Mouse (Mus musculus): Measurements from ENCODE around the gene Pank1. TPM values are rescaled to one million over a fixed set of nuclear protein-coding genes. Genes with fewer than 3 reads are reported as not detected.

The Pank1 gene
- polyA plus RNA-seq, 1 experiment: 1.9 TPM

DNA sequence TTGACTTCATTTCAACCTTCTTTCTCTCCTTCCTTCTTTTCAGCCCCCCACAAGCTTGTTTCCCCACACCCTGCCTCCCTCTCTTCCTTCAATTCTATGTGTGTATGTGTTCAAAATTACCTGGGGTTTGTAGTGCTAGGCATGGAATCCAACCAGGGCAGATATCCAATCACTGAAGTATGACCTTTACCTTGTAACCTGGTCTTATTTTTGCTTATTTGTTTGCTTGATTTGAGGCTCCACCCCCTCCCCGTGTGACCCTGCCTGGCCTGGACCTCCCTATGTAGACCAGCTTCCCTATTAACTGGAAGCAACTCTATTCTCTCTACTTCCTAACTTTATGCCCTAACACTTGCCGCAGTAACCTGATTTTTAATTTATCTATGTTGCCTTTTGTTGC, 3.2 kb upstream of the Pank1 start:
- no peak for DNase-seq (ENCODE audit: low read depth, low spot score)
- WGBS: 78% methylated on average over 2 of the region's 2 CpGs

DNA sequence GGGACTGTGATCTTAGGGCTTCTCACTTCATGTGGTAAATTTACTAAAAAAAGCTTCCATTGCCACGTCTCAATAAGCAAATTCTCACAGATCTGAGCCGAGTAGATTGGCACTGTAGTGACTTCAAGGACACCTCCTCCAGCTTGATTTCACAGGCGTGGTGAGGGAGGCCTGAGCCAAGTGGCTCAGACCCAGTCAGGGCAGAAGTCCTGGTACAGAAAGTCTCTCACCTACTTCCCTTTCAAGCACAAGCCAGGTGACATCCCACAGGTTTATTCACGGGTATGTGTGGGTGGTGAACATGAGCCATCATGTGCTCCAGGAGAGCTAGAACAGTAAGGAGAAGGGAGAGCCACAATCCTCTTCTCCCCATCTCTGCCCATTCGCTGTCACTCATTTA, 1.9 kb upstream of the Pank1 start:
- no peak for DNase-seq (ENCODE audit: low read depth, low spot score)

GRCm38 (mm10) chr19:34879624-34880023, 369 bp upstream of the Pank1 start:
- whole genome bisulfite sequencing: 14% methylated on average over 6 of the region's 6 CpGs
- no peak for DNase-seq (ENCODE audit: low read depth, low spot score)

More for the DNA sequence above, 1.9 kb upstream of the Pank1 start:
- WGBS: 40% methylated on average over 5 of the region's 5 CpGs

DNA sequence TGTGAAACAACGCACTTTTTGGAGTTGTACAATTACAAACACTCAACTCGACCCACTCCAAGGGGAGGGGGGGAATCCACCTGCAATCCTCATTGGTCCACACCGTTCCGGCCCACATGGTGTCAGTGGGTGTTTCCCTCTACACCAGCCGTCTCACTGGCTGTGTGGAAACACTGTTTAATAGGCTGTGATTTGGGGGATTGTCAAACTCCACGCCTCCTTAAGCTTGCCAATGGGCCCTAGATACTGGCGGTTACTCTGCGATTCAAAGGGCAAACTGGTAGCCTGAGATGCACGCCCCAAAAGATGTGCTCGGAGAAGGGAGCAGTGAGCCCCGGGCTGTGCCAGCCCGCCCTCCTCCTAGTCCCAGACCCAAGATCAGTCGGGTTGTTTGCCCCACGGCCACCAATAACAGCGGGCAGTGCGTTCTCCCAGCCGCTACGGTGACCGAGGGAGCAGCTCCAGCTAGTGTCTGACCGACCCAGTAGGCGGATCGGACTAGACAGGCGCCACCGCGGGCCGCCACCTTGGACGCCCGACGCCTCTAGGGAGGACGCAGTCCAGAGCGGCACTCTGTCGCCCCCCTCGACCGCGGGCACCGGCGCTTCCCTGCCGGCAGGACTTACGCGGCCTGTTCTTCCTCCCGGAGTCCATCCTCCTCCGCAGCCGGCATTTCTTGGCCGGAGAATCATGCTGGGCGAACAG, 1.2 kb downstream of the Pank1 start:
- peak; percentile 93 for DNase-seq (ENCODE audit: low read depth, low spot score)
- WGBS: under 1% methylated on average over 44 of the region's 45 CpGs

- DNase-seq (ENCODE audit: low read depth, low spot score): no peak
- WGBS: 87% methylated on average over 7 of the region's 7 CpGs
Observed at GRCm38 (mm10) chr19:34876676-34877075, 2.6 kb downstream of the Pank1 start.

GRCm38 (mm10) chr19:34869375-34869774, 9.9 kb downstream of the Pank1 start:
- WGBS: 69% methylated on average over 3 of the region's 3 CpGs
- DNase-seq (ENCODE audit: low read depth, low spot score): no peak

DNA sequence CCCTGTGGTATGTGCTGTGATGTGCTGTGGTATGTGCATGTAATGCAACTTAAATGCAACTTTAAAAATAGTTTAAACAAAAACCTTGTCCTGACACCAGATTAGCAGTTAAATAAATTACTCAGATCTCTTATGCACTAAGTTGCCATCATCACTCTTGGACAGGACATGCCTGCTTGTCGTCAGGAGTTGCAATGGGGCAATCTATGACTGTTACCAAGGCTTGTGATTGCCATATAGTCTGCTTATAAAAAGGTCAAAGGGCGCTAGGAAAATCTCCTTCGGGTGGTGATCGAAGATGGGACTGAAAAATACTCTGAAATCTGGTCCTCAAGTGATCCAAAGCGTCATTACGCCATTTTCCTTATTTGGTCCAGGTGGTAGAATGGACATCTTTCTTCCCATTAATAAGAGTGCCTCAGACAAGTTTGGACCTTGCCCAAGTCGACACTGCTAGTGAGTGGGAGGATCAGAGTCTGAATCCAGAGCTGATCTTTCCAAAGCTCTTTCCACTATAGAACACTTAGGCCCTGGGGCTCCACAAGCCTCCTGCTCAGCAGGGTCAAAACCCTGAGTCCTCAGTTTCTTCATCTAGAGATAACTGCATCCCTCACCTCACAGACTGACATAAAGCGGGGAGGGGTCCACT, 11.0 kb downstream of the Pank1 start:
- 70% methylated on average over 8 of the region's 8 CpGs for WGBS

DNA sequence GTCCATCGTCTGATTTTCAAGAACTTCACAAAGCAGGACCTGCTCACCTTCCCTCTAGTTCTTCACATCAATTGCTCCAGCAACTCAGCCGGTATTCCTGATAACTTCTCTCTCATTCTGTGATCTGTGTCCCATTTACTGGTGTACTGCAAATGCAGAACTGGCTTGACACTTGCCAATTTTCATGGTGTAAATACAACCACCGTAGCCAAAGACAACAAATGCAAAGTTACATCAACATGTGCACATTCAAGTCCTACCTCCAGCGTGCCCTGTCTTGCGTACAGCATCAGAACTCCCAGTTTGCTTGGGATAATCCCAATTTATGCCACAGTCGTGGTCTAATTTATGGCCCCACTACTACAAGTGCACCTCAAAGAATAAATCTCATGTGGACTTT, 15.5 kb downstream of the Pank1 start:
- DNase-seq (ENCODE audit: low read depth, low spot score): no peak
- WGBS: 79% methylated on average over 6 of the region's 6 CpGs

More for the DNA sequence above, 11.0 kb downstream of the Pank1 start:
- DNase-seq (ENCODE audit: low read depth, low spot score): no peak

DNA sequence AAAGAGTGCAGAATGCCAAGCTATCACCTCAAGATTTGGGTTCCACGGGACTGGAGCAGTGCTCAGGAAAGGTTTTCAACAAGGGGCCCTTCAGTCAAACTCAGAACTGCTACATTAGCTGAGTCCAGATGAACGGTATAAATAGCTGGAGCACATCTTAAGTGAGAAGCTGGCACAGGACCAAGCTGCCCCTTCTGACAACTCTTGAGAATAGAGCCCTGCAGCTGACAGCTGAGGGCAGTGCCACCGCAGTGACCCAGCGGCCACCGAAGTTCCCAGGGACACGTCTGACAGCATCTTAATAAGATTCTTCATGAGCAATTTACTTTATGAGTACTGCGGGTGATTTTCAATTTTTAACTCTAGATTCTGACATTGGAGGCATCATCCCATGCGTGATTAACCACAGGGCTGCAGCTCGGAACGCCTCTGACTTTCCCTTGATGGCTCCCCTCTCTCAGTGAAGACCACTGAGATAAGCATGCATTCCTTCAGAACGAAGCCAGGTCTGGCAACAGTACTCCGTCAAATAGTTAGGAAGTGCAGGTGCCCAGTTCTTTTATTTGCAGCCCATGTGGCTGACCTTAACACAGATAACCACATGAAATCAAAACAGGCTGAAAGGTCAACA, 23.1 kb downstream of the Pank1 start:
- DNase-seq (ENCODE audit: low read depth, low spot score): no peak
- WGBS: 69% methylated on average over 12 of the region's 12 CpGs

DNA sequence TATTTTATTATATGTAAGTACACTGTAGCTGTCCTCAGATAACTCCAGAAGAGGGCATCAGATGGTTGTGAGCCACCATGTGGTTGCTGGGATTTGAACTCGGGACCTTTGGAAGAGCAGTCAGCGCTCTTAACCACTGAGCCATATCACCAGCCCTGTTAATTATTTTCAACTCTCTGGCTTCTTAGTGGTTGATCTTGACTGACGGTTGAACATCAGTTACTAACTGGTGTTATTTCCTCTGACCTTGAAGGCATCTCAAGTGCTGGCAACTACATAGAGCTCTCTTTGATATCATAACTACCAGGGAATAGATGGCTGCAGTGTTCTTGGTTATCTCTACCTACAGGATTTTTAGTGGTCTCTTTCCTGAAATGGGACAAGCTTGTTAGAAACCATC, 28.1 kb downstream of the Pank1 start:
- WGBS: 93% methylated on average over 3 of the region's 3 CpGs
- no peak for DNase-seq (ENCODE audit: low read depth, low spot score)

DNA sequence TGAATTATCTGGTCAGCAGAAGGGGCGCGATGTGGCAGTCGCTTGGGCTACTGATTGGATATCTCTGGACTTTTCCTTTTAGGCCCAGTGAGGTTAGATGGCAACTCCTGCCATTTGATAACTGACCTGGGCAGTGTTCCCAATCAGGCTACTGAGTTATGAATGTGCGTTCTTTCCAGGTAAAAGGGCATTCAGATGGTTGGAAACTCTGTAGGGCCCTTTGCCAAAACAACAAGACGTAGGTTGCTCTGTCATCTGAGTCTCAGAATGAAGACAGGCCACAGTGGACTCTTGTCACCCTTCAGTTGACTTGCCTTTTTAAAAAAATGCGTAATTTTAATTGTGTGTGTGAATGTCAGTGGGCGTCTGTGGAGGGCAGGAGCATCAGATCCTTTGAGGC, 29.8 kb downstream of the Pank1 start:
- 87% methylated on average over 7 of the region's 7 CpGs for WGBS
- DNase-seq (ENCODE audit: low read depth, low spot score): no peak

DNA sequence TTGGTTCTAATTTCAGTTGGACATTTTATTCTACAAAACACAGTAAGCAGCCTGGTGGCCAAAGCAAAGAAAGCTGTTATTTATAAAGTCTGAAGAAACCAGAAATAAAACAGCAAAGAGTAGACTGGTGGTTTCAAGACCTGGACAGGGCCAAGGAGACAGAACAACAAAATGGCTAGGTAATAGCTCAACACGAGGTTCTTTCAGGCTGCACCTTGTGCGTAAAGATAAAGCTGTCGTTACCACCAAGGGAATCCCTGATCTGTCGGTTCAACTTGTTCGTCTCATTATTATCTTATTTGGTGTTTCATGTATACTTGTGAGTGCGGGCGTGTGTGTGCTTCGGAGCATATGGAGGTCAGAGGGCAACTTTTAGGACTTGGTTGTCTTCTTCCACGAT, 31.1 kb downstream of the Pank1 start:
- WGBS: 74% methylated on average over 9 of the region's 9 CpGs
- DNase-seq (ENCODE audit: low read depth, low spot score): no peak

- DNase-seq (ENCODE audit: low read depth, low spot score): no peak
- 53% methylated on average over 3 of the region's 3 CpGs for WGBS
Observed at GRCm38 (mm10) chr19:34847103-34847502, 32.2 kb downstream of the Pank1 start.

- DNase-seq (ENCODE audit: low read depth, low spot score): no peak
- 30% methylated on average over 12 of the region's 12 CpGs for WGBS
Observed at GRCm38 (mm10) chr19:34846508-34847038, 32.7 kb downstream of the Pank1 start.

DNA sequence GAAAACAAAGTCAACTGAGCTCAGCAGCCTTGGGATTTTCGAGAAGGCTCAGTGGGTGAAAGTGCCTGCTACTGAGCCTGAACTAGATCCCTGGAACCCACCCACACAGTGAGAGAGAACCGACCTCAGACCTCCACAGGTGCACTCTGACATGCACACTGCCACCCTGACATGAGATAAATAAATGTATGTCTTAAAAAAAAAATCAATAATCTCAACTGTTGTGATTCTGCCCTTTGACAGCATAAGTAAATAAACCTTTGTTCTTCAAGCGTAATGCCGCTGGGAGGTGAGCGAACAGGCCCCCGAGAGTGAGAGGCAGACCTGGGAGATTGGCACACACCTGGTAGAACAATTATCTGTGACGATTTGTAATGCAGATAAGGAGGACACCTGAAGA, 33.2 kb downstream of the Pank1 start:
- no peak for DNase-seq (ENCODE audit: low read depth, low spot score)
- 26% methylated on average over 7 of the region's 7 CpGs for WGBS

GRCm38 (mm10) chr19:34845331-34845730, 33.9 kb downstream of the Pank1 start:
- DNase-seq (ENCODE audit: low read depth, low spot score): no peak
- WGBS: 94% methylated on average over 8 of the region's 8 CpGs

DNA sequence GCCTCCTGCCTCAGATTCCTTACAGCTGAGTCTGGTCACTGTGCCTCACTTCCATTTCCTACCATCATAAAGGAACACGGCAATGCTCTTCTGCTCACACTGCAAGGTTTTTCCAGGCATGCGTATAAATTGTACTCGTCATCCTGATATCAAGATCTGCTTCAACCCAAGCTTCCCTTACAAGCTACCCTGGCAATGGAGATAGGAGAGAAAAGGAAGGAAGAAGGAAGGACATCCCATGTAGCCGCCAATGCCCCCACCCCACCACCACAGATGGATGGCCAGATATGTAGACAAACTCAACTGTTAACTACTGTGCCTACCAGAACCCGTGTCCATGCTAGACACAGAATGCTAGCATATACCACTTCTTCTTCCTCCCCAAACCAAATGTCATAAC, 34.5 kb downstream of the Pank1 start:
- DNase-seq (ENCODE audit: low read depth, low spot score): no peak
- 92% methylated on average over 5 of the region's 5 CpGs for WGBS

DNA sequence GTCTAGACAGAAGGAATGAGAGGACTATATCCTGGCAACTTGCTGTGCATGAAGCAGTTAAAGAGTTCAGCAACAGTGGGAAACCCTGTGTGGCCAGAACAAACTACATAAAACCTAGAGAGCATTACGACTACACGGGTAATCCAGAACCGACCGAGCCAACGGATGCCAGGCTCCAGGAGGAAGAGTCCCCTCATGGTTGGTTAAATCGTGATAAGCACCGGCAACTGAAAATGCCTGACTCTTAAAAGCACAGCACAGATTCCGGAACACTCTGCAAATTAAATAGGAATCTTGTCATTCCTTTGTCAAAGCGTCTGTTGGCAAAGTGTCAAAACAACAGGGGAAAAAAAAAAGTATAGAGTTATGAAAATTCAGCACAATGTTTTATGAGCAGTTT, 35.2 kb downstream of the Pank1 start:
- WGBS: 53% methylated on average over 9 of the region's 9 CpGs
- no peak for DNase-seq (ENCODE audit: low read depth, low spot score)

DNA sequence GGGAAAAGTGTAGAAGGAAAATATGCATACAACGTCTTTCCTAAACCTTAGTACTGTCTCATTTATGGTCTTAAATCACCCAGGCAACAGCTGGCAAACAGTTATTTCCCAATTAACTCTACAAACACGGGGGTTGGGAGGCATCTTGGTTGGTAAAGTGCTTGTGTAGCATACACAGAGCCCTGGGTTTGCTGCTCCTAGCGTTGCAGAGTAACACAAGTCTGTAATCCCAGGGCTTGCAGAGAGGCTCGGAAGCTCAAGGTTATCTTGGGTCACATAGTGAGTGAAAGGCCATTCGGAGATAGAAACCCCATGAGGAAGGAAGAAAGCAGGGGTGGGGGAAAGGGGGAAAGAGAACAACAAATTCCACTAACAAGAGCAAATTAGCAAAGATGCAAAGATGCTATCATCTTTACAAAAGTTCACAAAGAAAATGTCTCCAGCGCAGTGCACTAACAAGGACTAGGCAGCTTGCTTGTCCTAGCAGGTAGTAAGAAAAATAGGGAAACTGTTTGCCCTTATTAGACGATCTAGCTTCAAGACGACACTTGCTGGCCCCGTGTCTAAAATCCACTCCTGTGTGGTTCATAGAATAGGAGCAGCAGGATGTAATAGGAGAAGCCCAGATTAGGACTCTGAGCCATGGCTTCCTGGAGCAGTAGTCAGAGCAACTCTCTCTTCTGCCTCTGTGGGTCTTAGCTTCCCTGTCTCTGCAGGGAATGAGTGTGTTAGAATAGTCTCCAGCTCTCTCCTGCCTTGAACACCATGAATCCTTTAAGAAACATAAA, 37.3 kb downstream of the Pank1 start:
- WGBS: 49% methylated on average over 9 of the region's 9 CpGs
- DNase-seq (ENCODE audit: low read depth, low spot score): no peak

- DNase-seq (ENCODE audit: low read depth, low spot score): no peak
- WGBS: 94% methylated on average over 9 of the region's 9 CpGs
Observed at GRCm38 (mm10) chr19:34838624-34839023, 40.6 kb downstream of the Pank1 start.

Data from large intestine, adult 2 months (tissue).